Mouse (Mus musculus) c-Kit-positive CD71-positive TER-119-negative erythroid progenitor cells, embryonic 14.5 days (primary cell): ENCODE data around the gene Defa22.
"Not testable (repeated sequence)": the region's sequence is repeated elsewhere in the genome, so short reads cannot be mapped to it uniquely, and the experiment has no call there.

Experiments used
- DNase-seq: peaks from one replicate; pipeline ENCODE4 v3.0.0-alpha.2; 2013; ENCODE audit warnings: low read depth

Defa22 gene

GRCm38 (mm10) chr8:21161977-21162376, at the start of gene Defa22:
TSS of gene Defa22 (plus strand) at chr8:21162277.
- not testable (repeated sequence) for DNase-seq

- not testable (repeated sequence) for DNase-seq
Observed at GRCm38 (mm10) chr8:21134342-21134741, 27.7 kb upstream of the Defa22 start, which contains the start of gene Defa30. TSS of gene Defa30 (plus strand) at chr8:21134642.

DNA sequence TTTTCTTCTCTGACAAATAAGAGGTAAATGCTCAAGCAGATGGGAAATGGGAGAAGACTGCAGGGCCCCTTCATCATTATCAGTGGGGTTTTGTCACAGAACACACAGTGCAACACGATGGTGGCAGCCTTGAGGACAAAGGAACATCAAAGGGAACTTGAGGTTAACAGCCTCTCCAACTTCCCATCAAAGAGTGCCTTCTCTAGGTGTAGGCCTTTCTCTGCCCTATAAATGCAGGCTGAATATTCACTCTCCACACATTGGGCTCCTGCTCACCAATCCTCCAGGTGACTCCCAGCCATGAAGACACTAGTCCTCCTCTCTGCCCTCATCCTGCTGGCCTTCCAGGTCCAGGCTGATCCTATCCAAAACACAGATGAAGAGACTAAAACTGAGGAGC, 29.2 kb downstream of the Defa22 start, which contains the start of gene Defa31:
Defa31 (plus strand) TSS at position 301 of the 400 bp plus-strand sequence.
- DNase-seq: not testable (repeated sequence)

DNA sequence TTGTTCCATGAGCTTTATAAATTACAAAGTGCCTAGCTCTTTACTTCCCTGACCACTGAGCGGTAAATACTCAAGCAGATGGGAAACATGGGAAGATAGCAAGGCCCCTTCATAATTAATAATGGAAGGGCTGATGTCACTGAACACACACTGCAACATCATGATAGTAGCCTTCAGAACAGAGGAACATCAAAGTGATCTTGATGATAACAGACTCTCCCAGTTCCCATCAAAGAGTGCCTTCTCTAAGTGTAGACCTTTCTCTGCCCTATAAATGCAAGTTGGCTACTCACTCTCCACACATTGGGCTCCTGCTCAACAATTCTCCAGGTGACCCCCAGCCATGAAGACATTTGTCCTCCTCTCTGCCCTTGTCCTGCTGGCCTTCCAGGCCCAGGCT, 39.2 kb downstream of the Defa22 start, which contains the start of gene Gm15293:
Gm15293 (plus strand) TSS at position 301 of the 400 bp plus-strand sequence.
- DNase-seq: not testable (repeated sequence)
